Mouse (Mus musculus) midbrain, embryonic 15.5 days (tissue): Measurements from ENCODE around the gene Rgs10. TPM values are rescaled to one million over a fixed set of nuclear protein-coding genes. Genes with fewer than 3 reads are reported as not detected.
A peak's percentile ranks its signal among the peaks of the same experiment; 100 is the strongest.
"Not testable (repeated sequence)": the region's sequence is repeated elsewhere in the genome, so short reads cannot be mapped to it uniquely, and the experiment has no call there.

Experiments
- ATAC-seq: fragments of 200-750 bp; cut with Nextera tagmentation; replicated peaks from 2 replicates; pipeline ENCODE4 v1.8.0; 2017; ENCODE audit warnings: moderate TSS enrichment
- H3K27ac ChIP-seq: fragments of 300-500 bp; sonication (generic); 2 replicates; pipeline ENCODE4 v1.5.1; 2015; ENCODE audit warnings: mild to moderate bottlenecking, inconsistent platforms
- H3K27me3 ChIP-seq: fragments of 300-500 bp; sonication (generic); replicated peaks from 2 replicates; pipeline ENCODE4 v1.6.1; 2015; ENCODE audit warnings: inconsistent platforms
- H3K36me3 ChIP-seq: fragments of 300-500 bp; sonication (generic); replicated peaks from 2 replicates; pipeline ENCODE4 v1.6.1; 2015; ENCODE audit warnings: inconsistent platforms
- H3K4me1 ChIP-seq: fragments of 300-500 bp; sonication (generic); 2 replicates; pipeline ENCODE4 v1.6.1; 2015; ENCODE audit warnings: inconsistent platforms
- H3K4me2 ChIP-seq: fragments of 300-500 bp; sonication (generic); 2 replicates; pipeline ENCODE4 v1.6.1; 2015; ENCODE audit warnings: inconsistent platforms, mild to moderate bottlenecking, moderate library complexity
- H3K4me3 ChIP-seq: fragments of 300-500 bp; sonication (generic); 2 replicates; pipeline ENCODE4 v1.5.1; 2015; ENCODE audit warnings: mild to moderate bottlenecking, inconsistent platforms
- H3K9ac ChIP-seq: fragments of 300-500 bp; sonication (generic); 2 replicates; pipeline ENCODE4 v1.6.1; 2015; ENCODE audit warnings: mild to moderate bottlenecking, inconsistent platforms
- H3K9me3 ChIP-seq: fragments of 300-500 bp; sonication (generic); 2 replicates; pipeline ENCODE4 v1.6.1; 2016; ENCODE audit warnings: inconsistent platforms
- WGBS: fragments of 180-500 bp; shearing (Covaris S2); methylation state at CpG from one replicate; pipeline ENCODE4 v1.1.7; 2015; ENCODE audit warnings: mixed read lengths; 5-methylcytosine and 5-hydroxymethylcytosine counted together
- polyA plus RNA-seq: library from polyadenylated mRNA; unstranded; fragments of >200 nt; fragmentation: Nextera tagmentation; extraction: Ambion mirVana; gene quantifications from 2 replicates; pipeline ENCODE4 v1.2.1, GENCODE M21; 2015

Gene Rgs10
- polyA plus RNA-seq, 1 experiment from 2014 or later: 50.4 TPM

- no peak for ATAC-seq
- no peaks in the 10 kb centered on the region for H3K9me3 ChIP-seq
- WGBS: 77% methylated on average over 8 of the region's 8 CpGs
Measured at GRCm38 (mm10) chr7:128346991-128347390, 71.6 kb downstream of the Rgs10 start.

GRCm38 (mm10) chr7:128346522-128346921 is 72.0 kb downstream of the Rgs10 start:
- Histone ChIP-seq H3K27ac (no peak overlapping the region), H3K4me2 (no peak overlapping the region), H3K27me3 (no peaks in the 10 kb centered on the region), H3K36me3 (no peaks in the 10 kb centered on the region), H3K9ac (no peak overlapping the region), H3K9me3 (no peaks in the 10 kb centered on the region), H3K4me1 (peaks cover 7% of the 10 kb centered on the region), H3K4me3 (no peak overlapping the region)
- no peak for ATAC-seq
- WGBS: 85% methylated on average over 2 of the region's 2 CpGs

More at GRCm38 (mm10) chr7:128346991-128347390, 71.6 kb downstream of the Rgs10 start:
- no peak overlapping the region for H3K4me3 ChIP-seq
- H3K4me2 ChIP-seq: no peak overlapping the region
- H3K4me1 ChIP-seq: peaks cover 7% of the 10 kb centered on the region
- H3K9ac ChIP-seq: no peak overlapping the region
- H3K27me3 ChIP-seq: no peaks in the 10 kb centered on the region
- no peak overlapping the region for H3K27ac ChIP-seq
- no peaks in the 10 kb centered on the region for H3K36me3 ChIP-seq

GRCm38 (mm10) chr7:128345691-128346090 is 72.9 kb downstream of the Rgs10 start:
- Histone ChIP-seq H3K36me3 (no peaks in the 10 kb centered on the region), H3K9ac (no peak overlapping the region), H3K27me3 (no peaks in the 10 kb centered on the region), H3K4me1 (peaks cover 7% of the 10 kb centered on the region), H3K4me2 (no peak overlapping the region), H3K9me3 (no peaks in the 10 kb centered on the region), H3K4me3 (no peak overlapping the region), H3K27ac (no peak overlapping the region)
- ATAC-seq: no peak
- WGBS: 85% methylated on average over 6 of the region's 6 CpGs

GRCm38 (mm10) chr7:128344928-128345653 is 73.5 kb downstream of the Rgs10 start:
- Histone ChIP-seq H3K4me3 (no peak overlapping the region), H3K9ac (no peak overlapping the region), H3K36me3 (no peaks in the 10 kb centered on the region), H3K4me2 (no peak overlapping the region), H3K4me1 (peaks cover 7% of the 10 kb centered on the region), H3K27ac (no peak overlapping the region), H3K27me3 (no peaks in the 10 kb centered on the region), H3K9me3 (no peaks in the 10 kb centered on the region)
- no peak for ATAC-seq
- 71% methylated on average over 6 of the region's 6 CpGs for WGBS

- H3K27me3 ChIP-seq: no peaks in the 10 kb centered on the region
- no peak overlapping the region for H3K27ac ChIP-seq
- no peak overlapping the region for H3K4me3 ChIP-seq
- ATAC-seq: no peak
- no peaks in the 10 kb centered on the region for H3K9me3 ChIP-seq
- H3K36me3 ChIP-seq: no peaks in the 10 kb centered on the region
- peaks cover 7% of the 10 kb centered on the region for H3K4me1 ChIP-seq
- H3K4me2 ChIP-seq: no peak overlapping the region
- no peak overlapping the region for H3K9ac ChIP-seq
- WGBS: 88% methylated on average over 7 of the region's 7 CpGs
Measured at GRCm38 (mm10) chr7:128344488-128344887, 74.1 kb downstream of the Rgs10 start.

- H3K27ac ChIP-seq, H3K9me3 ChIP-seq, H3K4me1 ChIP-seq, H3K27me3 ChIP-seq, H3K36me3 ChIP-seq, H3K9ac ChIP-seq, H3K4me3 ChIP-seq, ATAC-seq, H3K4me2 ChIP-seq: not testable (repeated sequence)
- WGBS: 93% methylated on average over 8 of the region's 10 CpGs
Measured at GRCm38 (mm10) chr7:128342691-128343090, 75.9 kb downstream of the Rgs10 start.

GRCm38 (mm10) chr7:128340321-128340720 is 78.2 kb downstream of the Rgs10 start:
- H3K36me3 ChIP-seq, H3K27me3 ChIP-seq, H3K9me3 ChIP-seq, H3K4me3 ChIP-seq, H3K4me2 ChIP-seq, H3K4me1 ChIP-seq, H3K27ac ChIP-seq, ATAC-seq, H3K9ac ChIP-seq: not testable (repeated sequence)
- 84% methylated on average over 9 of the region's 9 CpGs for WGBS

GRCm38 (mm10) chr7:128332896-128333295 is 85.7 kb downstream of the Rgs10 start:
- WGBS: 58% methylated on average over 1 of the region's 1 CpGs
- Histone ChIP-seq H3K4me1 (no peaks in the 10 kb centered on the region), H3K27me3 (no peaks in the 10 kb centered on the region)

GRCm38 (mm10) chr7:128330981-128331380 is 87.6 kb downstream of the Rgs10 start:
- H3K9me3 ChIP-seq: no peaks in the 10 kb centered on the region
- 37% methylated on average over 9 of the region's 9 CpGs for WGBS
- H3K4me3 ChIP-seq: no peak overlapping the region
- no peaks in the 10 kb centered on the region for H3K27me3 ChIP-seq
- no peak for ATAC-seq
- H3K27ac ChIP-seq: 0 out of 2 replicates have a peak overlapping the region, but pooled peaks have one; percentile 28
- no peaks in the 10 kb centered on the region for H3K4me1 ChIP-seq
- no peaks in the 10 kb centered on the region for H3K36me3 ChIP-seq
- no peak overlapping the region for H3K9ac ChIP-seq
- H3K4me2 ChIP-seq: no peak overlapping the region

More at GRCm38 (mm10) chr7:128332896-128333295, 85.7 kb downstream of the Rgs10 start:
- no peak for ATAC-seq
- Histone ChIP-seq H3K4me3 (no peak overlapping the region), H3K9me3 (no peaks in the 10 kb centered on the region), H3K27ac (no peak overlapping the region), H3K36me3 (no peaks in the 10 kb centered on the region), H3K4me2 (no peak overlapping the region), H3K9ac (no peak overlapping the region)

GRCm38 (mm10) chr7:128324977-128325376 is 93.6 kb downstream of the Rgs10 start:
- Histone ChIP-seq H3K9ac (no peak overlapping the region), H3K27ac (no peak overlapping the region), H3K4me3 (no peak overlapping the region), H3K4me2 (no peak overlapping the region), H3K36me3 (no peaks in the 10 kb centered on the region), H3K27me3 (no peaks in the 10 kb centered on the region), H3K9me3 (no peaks in the 10 kb centered on the region), H3K4me1 (no peaks in the 10 kb centered on the region)
- no peak for ATAC-seq
- WGBS: 89% methylated on average over 1 of the region's 1 CpGs

Other genes starting within 250 kb of the Rgs10 start
- gene Cox6a2, start 212.4 kb downstream of the Rgs10 start, polyA plus RNA-seq: 0.63 TPM in 1 of 2 replicates, not detected in the other
- 14.2 and 16.2 TPM in 2 replicates for gene Armc5, start 181.4 kb downstream of the Rgs10 start, polyA plus RNA-seq
- gene 9130023H24Rik, start 180.7 kb downstream of the Rgs10 start, polyA plus RNA-seq: 8.1 and 8.5 TPM in 2 replicates
- 23.3 and 24.2 TPM in 2 replicates for gene Tgfb1i1, start 171.9 kb downstream of the Rgs10 start, polyA plus RNA-seq
- 0.12 TPM in 1 of 2 replicates, not detected in the other for gene Slc5a2, start 153.1 kb downstream of the Rgs10 start, polyA plus RNA-seq
- 21.6 and 24.6 TPM in 2 replicates for gene BC017158, start 120.6 kb downstream of the Rgs10 start, polyA plus RNA-seq
- 25.3 and 32.2 TPM in 2 replicates for gene Tial1, start 43.0 kb upstream of the Rgs10 start, polyA plus RNA-seq
- 2.0 and 2.5 TPM in 2 replicates for gene Bag3, start 104.9 kb upstream of the Rgs10 start, polyA plus RNA-seq
- 414 and 450 TPM in 2 replicates for gene Inpp5f, start 192.6 kb upstream of the Rgs10 start, polyA plus RNA-seq